Mouse (Mus musculus) kidney, embryonic 14.5 days (tissue): Measurements from ENCODE around the gene Babam1. TPM values are rescaled to one million over a fixed set of nuclear protein-coding genes. Genes with fewer than 3 reads are reported as not detected.

Experiments used
- ATAC-seq: fragments of 200-750 bp; cut with Nextera tagmentation; 2 replicates; pipeline ENCODE4 v1.8.0; 2017; ENCODE audit warnings: moderate number of reproducible peaks, mild to moderate bottlenecking, moderate TSS enrichment, moderate library complexity; ENCODE audit not compliant: low FRiP score, low TSS enrichment
- H3K27ac ChIP-seq: fragments of 300-500 bp; sonication (generic); 2 replicates; pipeline ENCODE4 v1.5.1; 2014; ENCODE audit warnings: low read depth, mild to moderate bottlenecking, low read length, moderate library complexity, mixed read lengths
- H3K27me3 ChIP-seq: fragments of 300-500 bp; sonication (generic); 2 replicates; pipeline ENCODE4 v1.6.1; 2014; ENCODE audit warnings: mild to moderate bottlenecking, low read length; ENCODE audit not compliant: control insufficient read depth, insufficient read depth
- H3K36me3 ChIP-seq: fragments of 300-500 bp; sonication (generic); 2 replicates; pipeline ENCODE4 v1.6.1; 2014; ENCODE audit warnings: low read length, mixed read lengths; ENCODE audit not compliant: control insufficient read depth, insufficient read depth
- H3K4me1 ChIP-seq: fragments of 300-500 bp; sonication (generic); 2 replicates; pipeline ENCODE4 v1.6.1; 2014; ENCODE audit warnings: low read length, mixed read lengths; ENCODE audit not compliant: control insufficient read depth, insufficient read depth
- H3K4me2 ChIP-seq: fragments of 300-500 bp; sonication (generic); replicated peaks from 2 replicates; pipeline ENCODE4 v1.6.1; 2014; ENCODE audit warnings: low read depth, mild to moderate bottlenecking, low read length
- H3K4me3 ChIP-seq: fragments of 300-500 bp; sonication (generic); 2 replicates; pipeline ENCODE4 v1.5.1; 2014; ENCODE audit warnings: mild to moderate bottlenecking, low read length
- H3K9ac ChIP-seq: fragments of 300-500 bp; sonication (generic); 2 replicates; pipeline ENCODE4 v1.6.1; 2014; ENCODE audit warnings: low read depth, mild to moderate bottlenecking, low read length, moderate library complexity
- H3K9me3 ChIP-seq: fragments of 300-500 bp; sonication (generic); 2 replicates; pipeline ENCODE4 v1.6.1; 2016; ENCODE audit warnings: low read length; ENCODE audit not compliant: control insufficient read depth
- WGBS: fragments of 180-500 bp; shearing (Covaris S2); extraction: QIAGEN DNeasy Blood & Tissue Kit; methylation state at CpG from one replicate; pipeline ENCODE4 v1.1.7; 2014; 5-methylcytosine and 5-hydroxymethylcytosine counted together
- polyA plus RNA-seq: library from polyadenylated mRNA; unstranded; fragments of >200 nt; fragmentation: Nextera tagmentation; extraction: Ambion mirVana; gene quantifications from 2 replicates; pipeline ENCODE4 v1.2.1, GENCODE M21; 2014

Gene Babam1
- polyA plus RNA-seq, 1 experiment from 2014 or later: 125 TPM

DNA sequence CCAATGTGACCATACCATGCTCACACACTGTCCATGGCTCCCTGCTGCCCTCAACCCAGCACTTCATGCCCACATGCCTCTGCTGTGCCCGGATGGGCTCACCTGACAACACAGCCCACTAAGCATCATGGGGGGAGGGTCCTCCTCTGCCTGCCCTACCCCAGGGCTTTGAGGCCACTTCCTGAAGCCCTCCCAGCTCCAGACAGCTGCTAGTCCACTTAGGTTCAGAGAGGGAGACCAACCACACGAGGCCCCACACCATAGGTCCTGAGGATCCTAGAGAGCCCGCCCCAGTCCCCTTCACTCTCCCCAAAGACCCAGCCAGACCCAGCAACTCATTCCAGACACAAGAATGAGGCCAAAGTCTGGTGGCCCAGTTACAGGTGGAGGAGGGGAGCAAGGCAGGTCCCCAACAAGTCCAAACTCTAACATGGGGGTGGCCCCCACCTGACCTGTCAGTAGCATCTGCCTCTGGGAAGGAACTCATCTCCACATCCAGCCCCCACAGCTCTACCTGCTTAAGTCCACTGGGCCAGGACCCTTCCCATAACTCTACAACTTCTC lies 17.1 kb upstream of the Babam1 start:
- Histone ChIP-seq H3K36me3 (peaks cover 30% of the 10 kb centered on the region), H3K9me3 (no peaks in the 10 kb centered on the region), H3K27me3 (no peaks in the 10 kb centered on the region), H3K4me1 (peaks cover 57% of the 10 kb centered on the region), H3K4me2 (peak overlapping the region; percentile 96), H3K27ac (peak overlapping the region; percentile 97), H3K4me3 (peak overlapping the region; percentile 96), H3K9ac (peak overlapping the region; percentile 96)
- ATAC-seq: no peak
- WGBS: 18% methylated on average over 3 of the region's 3 CpGs

DNA sequence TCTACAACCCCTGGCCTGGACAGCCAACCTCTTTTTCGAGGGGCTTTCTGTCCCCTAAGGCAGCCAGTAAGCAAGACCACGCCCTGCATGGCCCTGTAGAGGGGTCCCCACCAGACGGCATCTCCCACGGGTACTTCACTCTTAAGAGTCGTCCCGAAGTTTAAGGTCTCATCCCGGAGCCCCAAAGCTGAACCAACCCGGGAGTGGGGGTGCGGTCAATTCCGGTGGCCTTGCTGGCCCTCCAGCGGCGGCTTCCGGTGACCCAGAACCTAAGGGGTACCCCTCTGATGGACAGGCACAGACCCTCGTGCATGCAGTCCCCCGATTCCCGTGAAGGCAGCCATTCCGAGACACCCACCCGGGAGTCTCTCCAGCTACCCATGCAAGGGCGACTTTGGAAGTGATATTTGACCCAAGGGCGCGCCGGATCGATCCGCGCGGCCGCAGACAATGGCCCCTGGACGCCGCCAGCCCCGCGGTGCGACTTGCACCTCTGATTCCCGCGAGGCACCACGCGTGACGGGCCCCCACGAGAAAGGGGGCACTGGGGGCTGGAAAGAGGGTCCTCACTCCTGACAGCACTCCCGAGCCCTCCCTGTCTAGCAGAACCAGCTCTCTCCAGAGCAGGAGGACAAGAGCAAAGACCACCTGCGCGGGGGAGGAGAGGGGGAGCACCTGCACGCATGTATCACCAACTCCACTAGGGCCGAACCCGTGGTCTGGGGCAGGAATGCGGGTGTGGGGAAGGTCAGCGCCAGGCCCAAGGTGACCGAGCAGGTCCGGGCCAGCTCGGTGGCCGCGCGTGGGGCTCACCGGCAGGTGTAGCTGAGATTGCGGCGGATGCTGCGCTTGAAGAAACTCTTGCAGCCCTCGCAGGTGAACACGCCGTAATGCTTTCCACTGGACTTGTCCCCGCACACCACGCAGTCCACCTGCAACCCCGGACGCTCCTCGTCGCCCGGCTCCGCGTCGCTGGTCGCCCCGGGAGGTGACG lies 16.2 kb upstream of the Babam1 start:
- Histone ChIP-seq H3K27ac (peak overlapping the region; percentile 97), H3K4me3 (peak overlapping the region; percentile 96), H3K4me2 (peak overlapping the region; percentile 96), H3K36me3 (peaks cover 21% of the 10 kb centered on the region), H3K9me3 (no peaks in the 10 kb centered on the region), H3K9ac (peak overlapping the region; percentile 96), H3K27me3 (no peaks in the 10 kb centered on the region), H3K4me1 (peaks cover 51% of the 10 kb centered on the region)
- ATAC-seq: no peak
- under 1% methylated on average over 72 of the region's 72 CpGs for WGBS

DNA sequence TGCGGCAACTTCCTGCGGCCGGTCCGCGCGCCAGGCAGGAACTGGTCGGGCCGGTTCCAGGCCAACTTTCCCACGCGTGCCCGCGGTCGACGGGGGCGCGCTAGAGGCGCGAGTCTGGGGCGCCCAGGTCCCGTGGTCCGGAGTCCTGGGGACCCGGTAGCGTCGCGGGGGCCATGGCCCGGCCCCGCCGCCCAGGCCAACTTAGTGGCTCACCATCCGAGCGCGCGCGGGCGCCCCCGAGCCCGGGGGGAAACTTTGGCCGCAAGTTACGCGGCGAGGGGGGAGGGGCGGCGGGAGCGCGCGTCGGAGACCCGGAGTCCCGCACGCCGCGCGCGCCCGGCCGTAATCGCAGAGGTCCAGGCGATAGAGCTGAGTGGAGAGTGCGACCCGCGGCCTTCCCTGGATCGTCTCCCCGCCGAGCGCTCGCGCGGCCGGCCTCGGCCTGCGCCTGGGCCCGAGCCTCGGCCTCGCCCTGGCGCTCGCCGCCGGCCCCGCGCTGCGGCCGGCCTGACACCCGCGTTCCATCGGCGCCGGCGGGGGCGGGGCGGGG lies 15.2 kb upstream of the Babam1 start, which contains the start of gene Nr2f6:
Gene Nr2f6 (minus strand): TSS at position 540 of the 550 bp plus-strand sequence.
- Histone ChIP-seq H3K36me3 (peaks cover 17% of the 10 kb centered on the region), H3K4me3 (peak within 1 kb of the TSS; percentile 96), H3K4me1 (peaks cover 42% of the 10 kb centered on the region), H3K9ac (peak within 1 kb of the TSS; percentile 96), H3K4me2 (peak within 1 kb of the TSS; percentile 96), H3K27ac (peak within 1 kb of the TSS; percentile 97), H3K9me3 (no peaks in the 10 kb centered on the region), H3K27me3 (no peaks in the 10 kb centered on the region)
- under 1% methylated on average over 64 of the region's 89 CpGs for WGBS
- peak; percentile 72 for ATAC-seq

DNA sequence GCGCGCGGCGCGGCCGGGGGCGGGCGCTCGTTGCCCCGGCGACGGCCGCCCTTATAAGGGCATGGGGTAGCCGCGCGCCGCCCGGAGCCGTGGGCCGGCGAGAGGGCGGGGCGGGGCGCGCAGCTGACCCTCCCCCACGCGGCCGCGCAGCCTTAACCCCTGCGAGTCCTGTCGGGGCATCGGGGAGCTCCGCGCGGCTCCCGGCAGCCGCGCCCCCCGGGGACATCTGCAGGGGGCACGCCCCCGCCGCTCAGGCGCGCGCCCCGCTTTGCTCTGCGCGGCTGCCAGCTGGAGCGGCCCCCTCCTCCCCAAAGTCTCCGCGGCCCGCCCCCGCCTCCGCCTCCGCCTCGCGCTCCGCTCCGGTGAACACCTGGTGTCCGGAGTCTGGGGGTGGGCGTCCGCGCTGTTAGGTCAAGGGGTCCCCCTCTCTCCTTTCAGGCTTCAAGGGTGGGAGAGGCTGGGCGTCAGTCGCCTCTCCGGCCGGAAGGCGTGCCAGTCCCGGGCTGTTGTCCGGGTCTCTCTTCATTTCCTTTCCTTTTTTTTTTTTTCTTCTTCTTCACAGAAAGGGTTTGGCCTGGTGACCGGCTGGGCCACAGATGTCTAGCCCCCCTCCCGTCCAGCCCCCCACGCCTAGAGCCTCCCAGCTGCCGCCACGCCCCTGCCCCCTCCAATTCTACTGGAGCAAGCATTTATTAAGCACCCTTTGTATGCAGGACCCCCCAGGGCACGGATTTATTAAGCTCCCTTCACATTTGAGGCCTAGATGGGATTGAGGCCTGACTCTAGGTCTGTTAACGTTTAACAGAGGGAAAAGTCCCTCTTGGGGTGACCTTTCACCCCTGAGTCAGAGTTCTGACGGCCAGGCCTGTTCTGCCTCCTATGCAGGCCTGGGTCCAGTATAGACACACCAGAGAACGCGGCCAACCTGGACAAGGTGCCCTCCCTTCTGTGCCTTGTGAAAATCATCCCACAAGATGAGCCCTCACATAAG lies 14.4 kb upstream of the Babam1 start:
- peak overlapping the region; percentile 96 for H3K4me2 ChIP-seq
- H3K27ac ChIP-seq: peak overlapping the region; percentile 97
- H3K9ac ChIP-seq: peak overlapping the region; percentile 96
- no peaks in the 10 kb centered on the region for H3K9me3 ChIP-seq
- no peaks in the 10 kb centered on the region for H3K27me3 ChIP-seq
- peaks cover 36% of the 10 kb centered on the region for H3K4me1 ChIP-seq
- peak; percentile 91 for ATAC-seq
- peak overlapping the region; percentile 96 for H3K4me3 ChIP-seq
- WGBS: 3% methylated on average over 43 of the region's 80 CpGs
- H3K36me3 ChIP-seq: peaks cover 13% of the 10 kb centered on the region

DNA sequence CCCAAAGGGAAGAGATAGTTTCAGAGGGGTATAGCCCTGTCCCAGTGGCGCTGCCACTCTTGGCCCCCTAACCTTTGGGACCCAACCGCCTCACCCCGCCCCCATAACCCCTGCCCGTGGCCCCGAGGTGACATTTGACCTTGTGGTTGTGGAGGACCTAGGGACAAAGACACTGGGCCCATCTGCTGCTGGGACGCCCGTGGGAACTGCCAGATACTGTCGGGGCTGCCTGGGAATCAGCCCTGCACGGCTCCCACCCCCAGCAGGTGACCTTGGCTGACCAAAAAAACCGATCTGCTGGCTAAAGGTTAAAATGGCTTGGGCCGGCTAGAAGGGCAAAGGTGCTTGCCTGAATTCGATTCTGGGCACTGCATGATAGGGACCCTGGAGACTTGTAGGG lies 13.3 kb upstream of the Babam1 start:
- H3K36me3 ChIP-seq: peaks cover 1% of the 10 kb centered on the region; the same call in 1 of the 2 replicates
- H3K27me3 ChIP-seq: no peaks in the 10 kb centered on the region
- H3K27ac ChIP-seq: peak overlapping the region; percentile 97
- H3K9me3 ChIP-seq: no peaks in the 10 kb centered on the region
- H3K4me3 ChIP-seq: no peak overlapping the region
- H3K4me2 ChIP-seq: no peak overlapping the region
- no peak overlapping the region; the same call in 1 of the 2 replicates for H3K9ac ChIP-seq
- 15% methylated on average over 12 of the region's 12 CpGs for WGBS
- ATAC-seq: no peak
- peaks cover 33% of the 10 kb centered on the region for H3K4me1 ChIP-seq

DNA sequence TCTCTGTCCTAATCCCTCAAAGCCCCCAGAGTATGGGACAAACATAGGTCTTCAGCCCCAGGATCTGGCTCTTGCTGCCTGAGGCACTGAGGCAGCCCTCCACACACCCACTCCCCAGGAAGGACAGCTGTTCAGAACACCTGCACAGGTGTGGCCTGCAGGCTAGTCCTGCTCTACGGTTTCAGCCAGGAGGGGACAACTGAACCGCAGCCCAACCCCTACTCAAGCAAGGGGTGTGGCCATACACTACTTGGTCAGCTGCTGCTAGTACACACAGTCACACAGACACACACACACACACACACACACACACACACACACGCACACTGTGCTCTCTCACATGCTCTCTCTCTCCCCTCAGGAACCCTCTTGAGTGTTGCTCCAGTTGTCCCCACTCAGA lies 12.8 kb upstream of the Babam1 start:
- Histone ChIP-seq H3K4me3 (no peak overlapping the region), H3K9me3 (no peaks in the 10 kb centered on the region), H3K4me1 (peaks cover 29% of the 10 kb centered on the region), H3K36me3 (no peaks in the 10 kb centered on the region), H3K4me2 (no peak overlapping the region), H3K9ac (no peak overlapping the region), H3K27ac (peak overlapping the region; percentile 97), H3K27me3 (no peaks in the 10 kb centered on the region)
- WGBS: 56% methylated on average over 3 of the region's 3 CpGs
- ATAC-seq: no peak

DNA sequence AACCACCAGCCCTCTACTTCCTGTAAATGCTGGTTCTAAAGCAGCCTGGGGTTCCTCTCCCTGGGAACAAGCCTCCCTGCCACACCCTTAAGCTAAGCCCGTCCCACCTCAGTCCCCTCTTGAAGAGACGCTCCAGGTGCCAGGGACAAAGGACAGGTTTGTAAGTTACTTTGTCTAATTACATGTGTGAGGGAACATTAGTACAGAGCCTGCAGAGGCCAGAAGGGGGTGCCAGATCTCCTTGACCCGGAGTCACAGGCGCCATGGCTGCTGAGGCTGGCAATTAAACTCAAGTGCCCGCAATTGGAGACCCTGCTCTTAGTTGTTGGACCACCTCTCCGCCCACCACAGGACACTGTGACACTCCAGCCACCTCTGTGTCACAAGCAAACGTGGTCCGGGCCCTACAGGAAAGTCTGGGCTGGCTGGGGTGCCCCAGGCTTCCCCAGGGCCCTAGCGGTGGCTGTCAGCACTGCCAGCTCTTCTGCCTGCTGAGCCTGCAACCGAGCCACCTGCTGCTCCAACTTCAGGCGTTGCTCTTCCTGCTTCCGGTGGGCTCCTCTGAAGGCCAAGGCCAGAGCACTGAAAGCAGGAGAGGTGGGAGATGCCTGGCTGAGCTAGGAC lies 11.3 kb upstream of the Babam1 start:
- WGBS: 73% methylated on average over 12 of the region's 12 CpGs
- Histone ChIP-seq H3K36me3 (no peaks in the 10 kb centered on the region), H3K9ac (no peak overlapping the region), H3K27ac (no peak overlapping the region), H3K27me3 (no peaks in the 10 kb centered on the region), H3K4me3 (no peak overlapping the region), H3K4me2 (no peak overlapping the region), H3K4me1 (peaks cover 16% of the 10 kb centered on the region), H3K9me3 (no peaks in the 10 kb centered on the region)
- no peak for ATAC-seq

DNA sequence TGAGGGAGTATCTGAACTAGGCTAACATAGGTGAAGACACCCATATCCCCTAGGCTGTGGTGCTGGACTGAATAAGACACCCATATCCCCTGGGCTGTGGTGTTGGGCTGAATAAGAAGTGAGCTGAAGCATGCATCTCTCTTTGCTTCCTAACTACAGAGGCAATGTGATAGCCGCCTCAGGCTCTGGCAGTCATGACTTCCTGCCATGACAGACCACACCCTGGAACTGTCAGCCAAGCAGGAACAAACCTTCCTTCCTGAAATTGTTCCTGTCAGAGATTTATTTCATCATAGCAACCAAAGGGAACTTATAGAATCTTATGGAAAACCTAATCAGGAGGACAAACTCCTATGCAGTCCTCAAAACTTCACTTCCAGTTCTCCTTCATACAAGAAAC lies 8.4 kb upstream of the Babam1 start:
- peaks cover 6% of the 10 kb centered on the region for H3K4me1 ChIP-seq
- no peak overlapping the region for H3K4me2 ChIP-seq
- H3K27me3 ChIP-seq: no peaks in the 10 kb centered on the region
- 70% methylated on average over 1 of the region's 1 CpGs for WGBS
- H3K36me3 ChIP-seq: no peaks in the 10 kb centered on the region
- H3K27ac ChIP-seq: no peak overlapping the region
- no peak overlapping the region for H3K9ac ChIP-seq
- no peak for ATAC-seq
- no peak overlapping the region for H3K4me3 ChIP-seq
- no peaks in the 10 kb centered on the region for H3K9me3 ChIP-seq
